Comparison of ENCODE assay signal across 15 mouse cellular contexts in the genomic region with DNA sequence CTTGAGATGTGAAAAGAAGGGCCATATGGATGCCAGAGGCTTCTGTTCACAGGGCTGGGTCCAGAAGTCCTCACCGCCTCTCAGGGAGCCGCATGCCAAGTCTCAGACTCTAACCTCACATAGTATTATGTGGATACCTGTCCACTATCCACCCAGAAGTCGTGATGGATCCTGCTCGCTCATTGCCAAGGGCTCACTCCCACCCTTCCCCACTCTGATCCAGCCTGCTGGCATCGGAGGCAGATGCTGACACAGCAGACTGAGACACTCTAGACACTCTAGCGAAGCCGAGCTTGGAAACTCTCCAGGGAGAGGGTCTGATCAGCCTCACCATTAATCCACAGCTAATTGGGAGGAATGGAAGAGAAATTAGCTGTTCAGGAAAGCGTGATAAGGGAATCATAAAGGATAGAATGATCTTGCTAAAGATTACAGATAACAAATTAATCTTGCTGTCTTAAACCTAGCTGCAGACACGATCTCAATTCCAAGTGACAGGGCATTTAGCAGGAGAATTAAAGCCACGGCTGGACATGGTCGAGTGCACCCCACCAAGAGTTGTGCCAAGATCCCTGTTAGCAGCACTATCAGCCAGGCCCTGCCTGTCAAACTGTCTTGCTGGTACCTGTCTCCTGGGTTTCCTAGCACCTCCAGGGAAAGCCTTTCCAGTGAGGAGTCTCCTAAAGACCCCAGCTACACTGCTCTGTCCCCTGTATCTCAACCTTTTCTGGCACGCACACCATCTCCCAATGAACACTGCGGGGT. TPM values are rescaled to one million over a fixed set of nuclear protein-coding genes. Genes with fewer than 3 reads are reported as not detected.
A peak's percentile ranks its signal among the peaks of the same experiment; 100 is the strongest.
DNase-seq lines count a peak whose midpoint lies in the region; ATAC-seq and TF ChIP-seq lines count a peak whose summit lies in the region.
"Had no signal": no experiment of that assay in that cellular context is flagged by ENCODE, and none has a peak within 500 bp of the region (broad histone marks: within the 10 kb centered on the region; RNA-seq: fewer than 3 reads in every experiment).

No protein-coding gene starts in this region.

- 72% methylated on average over 13 of the region's 13 CpGs for WGBS in midbrain, embryonic 11.5 days
- 81% methylated on average over 13 of the region's 13 CpGs for WGBS in midbrain, embryonic 10.5 days
- 32% methylated on average over 13 of the region's 13 CpGs for WGBS in hindbrain, postnatal 0 days

- H3K27ac ChIP-seq in midbrain, embryonic 11.5 days (ENCODE audit: low read depth, low read length): no peak overlapping the region
- no peak overlapping the region for H3K27ac ChIP-seq in midbrain, embryonic 10.5 days (replicated peaks)
- H3K27ac ChIP-seq in hindbrain, postnatal 0 days: no peak overlapping the region
- H3K27ac ChIP-seq: liver, embryonic 15.5 days had no signal

- H3K9me3 ChIP-seq in midbrain, embryonic 11.5 days (ENCODE audit: control insufficient read depth, low read length): no peaks in the 10 kb centered on the region
- H3K9me3 ChIP-seq in midbrain, embryonic 10.5 days (replicated peaks): peaks cover 11% of the 10 kb centered on the region
- no peaks in the 10 kb centered on the region for H3K9me3 ChIP-seq in hindbrain, postnatal 0 days (ENCODE audit: low read length)
- H3K9me3 ChIP-seq: liver, embryonic 15.5 days had no signal

- H3K9ac ChIP-seq in midbrain, embryonic 11.5 days (ENCODE audit: low read length): no peak overlapping the region
- H3K9ac ChIP-seq in hindbrain, postnatal 0 days (replicated peaks; ENCODE audit: low read length): no peak overlapping the region
- H3K9ac ChIP-seq: liver, embryonic 15.5 days had no signal

- TF ChIP-seq CTCF in hindbrain, postnatal 0 days (IDR thresholded peaks at IDR 0.05; ENCODE audit: low read depth): no peak

- no peaks in the 10 kb centered on the region for H3K36me3 ChIP-seq in midbrain, embryonic 11.5 days (ENCODE audit: control insufficient read depth, insufficient read depth, low read length)
- H3K36me3 ChIP-seq in midbrain, embryonic 10.5 days: peaks cover 9% of the 10 kb centered on the region
- peaks cover 8% of the 10 kb centered on the region; the same call in 1 of the 2 replicates for H3K36me3 ChIP-seq in hindbrain, postnatal 0 days (ENCODE audit: insufficient read depth, low read length)
- H3K36me3 ChIP-seq: liver, embryonic 15.5 days had no signal

- H3K4me2 ChIP-seq in midbrain, embryonic 11.5 days: no peak overlapping the region
- H3K4me2 ChIP-seq in hindbrain, postnatal 0 days (ENCODE audit: low read depth, low read length): no peak overlapping the region
- H3K4me2 ChIP-seq: liver, embryonic 15.5 days had no signal

- ATAC-seq in frontal cortex, adult (ENCODE audit: low TSS enrichment): 0 out of 2 replicates have a peak, but pooled peaks have one; percentile 23
- ATAC-seq in midbrain, embryonic 11.5 days (ENCODE audit: low FRiP score): peak; percentile 42; the same call in 1 of the 2 replicates
- peak; percentile 61 for ATAC-seq in hindbrain, postnatal 0 days
- ATAC-seq: intestine, postnatal 0 days had no signal

- no peaks in the 10 kb centered on the region for H3K27me3 ChIP-seq in midbrain, embryonic 11.5 days (ENCODE audit: control insufficient read depth, insufficient read depth, low read length)
- H3K27me3 ChIP-seq in midbrain, embryonic 10.5 days (ENCODE audit: low read depth, poor library complexity, severe bottlenecking): no peaks in the 10 kb centered on the region; the same call in 1 of the 2 replicates
- no peaks in the 10 kb centered on the region for H3K27me3 ChIP-seq in hindbrain, postnatal 0 days (ENCODE audit: insufficient read depth, low read length)
- H3K27me3 ChIP-seq: liver, embryonic 15.5 days had no signal

- H3K4me1 ChIP-seq in midbrain, embryonic 11.5 days (ENCODE audit: control insufficient read depth, insufficient read depth, low read length): no peaks in the 10 kb centered on the region
- no peaks in the 10 kb centered on the region for H3K4me1 ChIP-seq in midbrain, embryonic 10.5 days
- H3K4me1 ChIP-seq in hindbrain, postnatal 0 days (ENCODE audit: insufficient read depth, low read length): peaks cover 22% of the 10 kb centered on the region
- H3K4me1 ChIP-seq: liver, embryonic 15.5 days had no signal

- no peak for DNase-seq in frontal cortex, postnatal 25 days (ENCODE audit: low spot score in 2 of 2)
- peak; percentile 72 for DNase-seq in midbrain, embryonic 11.5 days (ENCODE audit: low spot score, missing footprints)
- no peak for DNase-seq in midbrain, embryonic 10.5 days (ENCODE audit: low spot score)
- DNase-seq in hindbrain, postnatal 0 days (ENCODE audit: low spot score): peak; percentile 78
- DNase-seq in thymus, postnatal 36 days: no peak
- no peak for DNase-seq in right cerebral cortex, postnatal 4 days
- DNase-seq in urinary bladder, postnatal 36 days (ENCODE audit: low spot score in 2 of 2): no peak
- DNase-seq: adrenal gland, postnatal 25 days; gastrocnemius, postnatal 14 days had no signal

- no peak overlapping the region for H3K4me3 ChIP-seq in midbrain, embryonic 11.5 days (ENCODE audit: low read depth, low read length)
- H3K4me3 ChIP-seq in midbrain, embryonic 10.5 days: no peak overlapping the region
- H3K4me3 ChIP-seq in hindbrain, postnatal 0 days (ENCODE audit: low read length): no peak overlapping the region
- H3K4me3 ChIP-seq: liver, embryonic 15.5 days had no signal

RNA-seq across cellular contexts. Expression of a gene that starts 21.6 kb away (rescaled TPM):
- 1.8 and 1.9 TPM in 2 replicates for polyA plus RNA-seq in midbrain, embryonic 11.5 days (2014; fragmentation: Nextera tagmentation; extraction: Ambion mirVana)
- polyA plus RNA-seq in midbrain, embryonic 10.5 days (2016; fragmentation: Nextera tagmentation; extraction: Ambion mirVana): 1.4 and 1.6 TPM in 2 replicates
- total RNA-seq in hindbrain, postnatal 0 days (2014; rRNA removed): 66.3 and 71.8 TPM in 2 replicates
- polyA plus RNA-seq in hindbrain, postnatal 0 days (2015; fragmentation: Nextera tagmentation; extraction: Ambion mirVana): 18.9 and 20.6 TPM in 2 replicates
- total RNA-seq: megakaryocyte, adult 5-6 weeks had no signal

RNA-seq across cellular contexts. Expression of a gene that starts 36.9 kb away (rescaled TPM):
- 0.03 and 0.04 TPM in 2 replicates for polyA plus RNA-seq in midbrain, embryonic 11.5 days (2014; fragmentation: Nextera tagmentation; extraction: Ambion mirVana)
- polyA plus RNA-seq in midbrain, embryonic 10.5 days (2016; fragmentation: Nextera tagmentation; extraction: Ambion mirVana): 0.10 TPM in 1 of 2 replicates, not detected in the other
- 42.6 and 44.3 TPM in 2 replicates for total RNA-seq in hindbrain, postnatal 0 days (2014; rRNA removed)
- polyA plus RNA-seq in hindbrain, postnatal 0 days (2015; fragmentation: Nextera tagmentation; extraction: Ambion mirVana): 13.3 and 16.6 TPM in 2 replicates
- total RNA-seq: megakaryocyte, adult 5-6 weeks had no signal
- polyA plus RNA-seq: liver, embryonic 15.5 days had no signal

RNA-seq across cellular contexts. Expression of a gene that starts 58.6 kb away (rescaled TPM):
- polyA plus RNA-seq in midbrain, embryonic 11.5 days (2014; fragmentation: Nextera tagmentation; extraction: Ambion mirVana): not detected in 2 replicates
- 0.12 TPM in 1 of 2 replicates, not detected in the other for polyA plus RNA-seq in midbrain, embryonic 10.5 days (2016; fragmentation: Nextera tagmentation; extraction: Ambion mirVana)
- total RNA-seq in hindbrain, postnatal 0 days (2014; rRNA removed): not detected in 2 replicates
- not detected in 2 replicates for polyA plus RNA-seq in hindbrain, postnatal 0 days (2015; fragmentation: Nextera tagmentation; extraction: Ambion mirVana)
- total RNA-seq: adrenal gland, postnatal 25 days; gastrocnemius, postnatal 14 days; megakaryocyte, adult 5-6 weeks had no signal
- polyA plus RNA-seq: cerebellum, adult 2 months; intestine, postnatal 0 days; liver, embryonic 15.5 days; spleen, adult 2 months had no signal

Comparison
In these comparisons a context has a peak if more than half of its experiments do, and no peak if none do; other contexts are left out.
1. DNase-seq: peak in midbrain, embryonic 11.5 days (single experiment) and hindbrain, postnatal 0 days (single experiment); none in frontal cortex, postnatal 25 days (0 of 2), midbrain, embryonic 10.5 days (single experiment), thymus, postnatal 36 days (0 of 2), right cerebral cortex, postnatal 4 days (single experiment) and urinary bladder, postnatal 36 days (0 of 2).
2. RNA of a gene that starts 36.9 kb away (polyA plus RNA-seq): 13.3 to 16.6 TPM in hindbrain, postnatal 0 days; 0.03 to 0.04 TPM in midbrain, embryonic 11.5 days and 0.10 TPM in midbrain, embryonic 10.5 days; every median in the first group is over 10 times any median in the second.
3. Peak in every context shown above with its lines, with median percentiles within 50 percentile points of each other: ATAC-seq.